Mouse (Mus musculus) cortical plate, adult 2 months (tissue): Measurements from ENCODE around the gene Pdia6.

Experiments used
- CTCF ChIP-seq: fragments of 200-500 bp; IDR thresholded peaks from 2 replicates; pipeline ENCODE4 v1.5.1; 2011; ENCODE audit warnings: mild to moderate bottlenecking, control low read depth, low read length; ENCODE audit not compliant: insufficient read depth; ENCODE audit errors: extremely low read depth
- POLR2A ChIP-seq: fragments of 200-500 bp; IDR thresholded peaks from 2 replicates; pipeline ENCODE4 v1.6.1; 2011; ENCODE audit warnings: mild to moderate bottlenecking, low read length, control low read depth; ENCODE audit not compliant: insufficient read depth; ENCODE audit errors: extremely low read depth

GRCm38 (mm10) chr12:17253069-17253468, 13.3 kb upstream of the Pdia6 start:
- TF ChIP-seq CTCF (peak; percentile 79), POLR2A (peak; percentile 65; the same call in 1 of the 2 replicates)
